Mouse (Mus musculus): ENCODE measurements around the gene Gjb2.

Gjb2 gene

GRCm38 (mm10) chr14:57066053-57066452 is 38.4 kb downstream of the Gjb2 start:
- DNase-seq (ENCODE audit: low spot score): no peak

GRCm38 (mm10) chr14:57060052-57060451 is 44.5 kb downstream of the Gjb2 start:
- DNase-seq (ENCODE audit: low spot score): peak; percentile 66

GRCm38 (mm10) chr14:57057563-57058321 is 46.8 kb downstream of the Gjb2 start, which contains the start of gene Gja3:
Gene Gja3 (minus strand): TSS chr14:57058100.
- no peak for DNase-seq (ENCODE audit: low spot score)

- no peak for DNase-seq (ENCODE audit: low spot score)
These were observed 47.3 kb downstream of the Gjb2 start for GRCm38 (mm10) chr14:57057204-57057562.

- DNase-seq (ENCODE audit: low spot score): no peak
These were observed 51.8 kb downstream of the Gjb2 start for GRCm38 (mm10) chr14:57052713-57053112.
